Mouse (Mus musculus): ENCODE measurements around the gene Rab5if. TPM values are rescaled to one million over a fixed set of nuclear protein-coding genes. Genes with fewer than 3 reads are reported as not detected.
"Not testable (repeated sequence)": the region's sequence is repeated elsewhere in the genome, so short reads cannot be mapped to it uniquely, and the experiment has no call there.

Gene Rab5if
- polyA plus RNA-seq, 1 experiment = 80.2 TPM

DNA sequence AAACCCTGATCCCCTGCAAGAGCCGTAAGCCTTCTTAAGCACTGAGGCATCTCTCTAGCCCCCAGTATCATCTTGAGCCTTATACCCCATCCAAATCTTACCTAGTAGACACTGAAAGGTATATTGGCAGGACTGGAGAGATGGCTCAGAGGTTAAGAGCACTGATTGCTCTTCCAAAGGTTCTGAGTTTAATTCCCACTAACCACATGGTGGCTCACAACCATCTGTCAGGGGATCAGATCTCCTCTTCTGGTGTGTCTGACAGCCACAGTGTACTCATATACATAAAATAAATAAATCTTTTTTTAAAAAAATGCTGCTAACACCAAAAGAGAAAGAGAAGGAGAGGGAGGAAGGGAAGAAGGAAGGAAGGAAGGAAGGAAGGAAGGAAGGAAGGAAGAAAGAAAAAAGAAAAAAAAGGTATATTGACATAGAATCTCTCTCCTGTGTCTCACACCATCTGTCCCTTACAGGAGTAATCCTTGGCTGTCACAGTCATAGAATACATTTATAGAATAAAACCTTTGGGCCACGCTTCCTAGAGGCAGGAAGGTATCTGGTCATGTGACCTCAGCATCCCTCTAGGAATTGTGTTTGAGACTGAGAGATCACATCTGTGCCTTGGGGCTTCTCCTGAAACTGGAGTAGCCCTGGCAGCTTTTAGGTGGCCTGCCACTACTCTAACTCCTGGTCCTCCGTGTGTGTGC is 53.6 kb downstream of the Rab5if start:
- Histone ChIP-seq H3K27me3 (ENCODE audit: control insufficient read depth, insufficient read depth, low read length) (no peaks in the 10 kb centered on the region), H3K4me1 (ENCODE audit: control insufficient read depth, insufficient read depth, low read length) (no peaks in the 10 kb centered on the region), H3K36me3 (ENCODE audit: control insufficient read depth, insufficient read depth, low read length) (no peaks in the 10 kb centered on the region), H3K4me3 (ENCODE audit: control insufficient read depth, low read depth, low read length) (no peak overlapping the region), H3K27ac (ENCODE audit: control insufficient read depth, insufficient read depth, low read depth, low read length) (no peak overlapping the region)
- TF ChIP-seq POLR2A (IDR thresholded peaks at IDR 0.05; ENCODE audit: control insufficient read depth, low read depth, low read length) = no peak
- TF ChIP-seq CTCF (IDR thresholded peaks at IDR 0.05; ENCODE audit: control insufficient read depth, insufficient read depth, insufficient replicate concordance, low read depth, low read length) = no peak

- H3K36me3 ChIP-seq (ENCODE audit: control insufficient read depth, insufficient read depth, low read length) = no peaks in the 10 kb centered on the region
- H3K4me1 ChIP-seq (ENCODE audit: control insufficient read depth, insufficient read depth, low read length) = no peaks in the 10 kb centered on the region
- no peak overlapping the region for H3K4me3 ChIP-seq (ENCODE audit: control insufficient read depth, low read depth, low read length)
- no peaks in the 10 kb centered on the region for H3K27me3 ChIP-seq (ENCODE audit: control insufficient read depth, insufficient read depth, low read length)
- no peak overlapping the region for H3K27ac ChIP-seq (ENCODE audit: control insufficient read depth, insufficient read depth, low read depth, low read length)
- no peak for TF ChIP-seq POLR2A (IDR thresholded peaks at IDR 0.05; ENCODE audit: control insufficient read depth, low read depth, low read length)
- TF ChIP-seq CTCF (IDR thresholded peaks at IDR 0.05; ENCODE audit: control insufficient read depth, insufficient read depth, insufficient replicate concordance, low read depth, low read length) = no peak
These were observed 55.6 kb downstream of the Rab5if start for GRCm38 (mm10) chr2:156918562-156918961.

DNA sequence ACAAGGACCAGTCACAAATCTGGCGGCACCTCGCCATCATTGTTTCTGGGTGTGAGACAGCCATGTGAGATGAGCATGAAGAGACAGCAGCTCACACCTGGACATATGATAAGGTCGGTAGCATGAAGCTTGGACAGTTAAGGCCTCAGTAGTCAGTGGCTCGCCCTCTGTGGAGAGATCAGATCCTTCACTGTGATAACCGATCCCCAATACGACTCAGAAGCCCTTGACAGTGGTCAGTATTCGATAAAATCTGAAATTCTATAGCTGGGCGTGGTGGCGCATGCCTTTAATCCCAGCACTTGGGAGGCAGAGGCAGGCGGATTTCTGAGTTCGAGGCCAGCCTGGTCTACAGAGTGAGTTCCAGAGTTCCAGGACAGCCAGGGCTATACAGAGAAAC is 56.3 kb downstream of the Rab5if start:
- not testable (repeated sequence) for H3K4me3 ChIP-seq (ENCODE audit: control insufficient read depth, low read depth, low read length); H3K36me3 ChIP-seq (ENCODE audit: control insufficient read depth, insufficient read depth, low read length); H3K27me3 ChIP-seq (ENCODE audit: control insufficient read depth, insufficient read depth, low read length); H3K27ac ChIP-seq (ENCODE audit: control insufficient read depth, insufficient read depth, low read depth, low read length); H3K4me1 ChIP-seq (ENCODE audit: control insufficient read depth, insufficient read depth, low read length)

- no peaks in the 10 kb centered on the region for H3K27me3 ChIP-seq (ENCODE audit: control insufficient read depth, insufficient read depth, low read length)
- no peaks in the 10 kb centered on the region for H3K36me3 ChIP-seq (ENCODE audit: control insufficient read depth, insufficient read depth, low read length)
- no peak overlapping the region for H3K27ac ChIP-seq (ENCODE audit: control insufficient read depth, insufficient read depth, low read depth, low read length)
- no peaks in the 10 kb centered on the region for H3K4me1 ChIP-seq (ENCODE audit: control insufficient read depth, insufficient read depth, low read length)
- TF ChIP-seq CTCF (IDR thresholded peaks at IDR 0.05; ENCODE audit: control insufficient read depth, insufficient read depth, insufficient replicate concordance, low read depth, low read length) = no peak
- TF ChIP-seq POLR2A (IDR thresholded peaks at IDR 0.05; ENCODE audit: control insufficient read depth, low read depth, low read length) = no peak
- no peak overlapping the region for H3K4me3 ChIP-seq (ENCODE audit: control insufficient read depth, low read depth, low read length)
These were observed 56.9 kb downstream of the Rab5if start for GRCm38 (mm10) chr2:156919796-156920195.

GRCm38 (mm10) chr2:156923057-156923456 is 60.1 kb downstream of the Rab5if start:
- Histone ChIP-seq H3K4me3 (ENCODE audit: control insufficient read depth, low read depth, low read length) (no peak overlapping the region), H3K4me1 (ENCODE audit: control insufficient read depth, insufficient read depth, low read length) (no peaks in the 10 kb centered on the region), H3K27me3 (ENCODE audit: control insufficient read depth, insufficient read depth, low read length) (no peaks in the 10 kb centered on the region), H3K27ac (ENCODE audit: control insufficient read depth, insufficient read depth, low read depth, low read length) (no peak overlapping the region), H3K36me3 (ENCODE audit: control insufficient read depth, insufficient read depth, low read length) (no peaks in the 10 kb centered on the region)
- TF ChIP-seq CTCF (IDR thresholded peaks at IDR 0.05; ENCODE audit: control insufficient read depth, insufficient read depth, insufficient replicate concordance, low read depth, low read length) (no peak), POLR2A (IDR thresholded peaks at IDR 0.05; ENCODE audit: control insufficient read depth, low read depth, low read length) (no peak)

Other genes starting within 250 kb of the Rab5if start
- gene Dlgap4, start 249.4 kb upstream of the Rab5if start, polyA plus RNA-seq (2012; rRNA removed) = 175 and 196 TPM in 2 replicates
- gene Myl9, start 87.7 kb upstream of the Rab5if start, polyA plus RNA-seq (2012; rRNA removed) = 68.0 and 106 TPM in 2 replicates
- gene Tgif2, start 23.1 kb upstream of the Rab5if start, polyA plus RNA-seq (2012; rRNA removed) = 11.0 and 12.7 TPM in 2 replicates
- gene 4930518I15Rik, start 5.2 kb upstream of the Rab5if start, polyA plus RNA-seq (2012; rRNA removed) = 1.0 and 1.1 TPM in 2 replicates
- gene Sla2, start 24.1 kb downstream of the Rab5if start, polyA plus RNA-seq (2012; rRNA removed) = 0.14 and 0.16 TPM in 2 replicates
- gene Ndrg3, start 128.9 kb downstream of the Rab5if start, polyA plus RNA-seq (2012; rRNA removed) = 344 and 368 TPM in 2 replicates
- 20.9 and 25.9 TPM in 2 replicates for gene Dsn1, start 144.0 kb downstream of the Rab5if start, polyA plus RNA-seq (2012; rRNA removed)
- 3.3 and 4.5 TPM in 2 replicates for gene Soga1, start 216.1 kb downstream of the Rab5if start, polyA plus RNA-seq (2012; rRNA removed)
- 0.41 TPM in 1 of 2 replicates, not detected in the other for gene Tldc2, start 223.9 kb downstream of the Rab5if start, polyA plus RNA-seq (2012; rRNA removed)

Data from testis, adult 2 months (tissue).